Mouse (Mus musculus): ENCODE data around the gene Cdc34. TPM values are rescaled to one million over a fixed set of nuclear protein-coding genes. Genes with fewer than 3 reads are reported as not detected.

The Cdc34 gene
- total RNA-seq, 2 experiments from 2014 or later, result 75.0 to 79.9 TPM

- DNase-seq, result peak in 1 of 2 experiments; percentile 64
Measured at GRCm38 (mm10) chr10:79716254-79716987, 34.4 kb downstream of the Cdc34 start, which contains the start of gene Hcn2. Gene Hcn2 (plus strand): TSS chr10:79716634.

DNA sequence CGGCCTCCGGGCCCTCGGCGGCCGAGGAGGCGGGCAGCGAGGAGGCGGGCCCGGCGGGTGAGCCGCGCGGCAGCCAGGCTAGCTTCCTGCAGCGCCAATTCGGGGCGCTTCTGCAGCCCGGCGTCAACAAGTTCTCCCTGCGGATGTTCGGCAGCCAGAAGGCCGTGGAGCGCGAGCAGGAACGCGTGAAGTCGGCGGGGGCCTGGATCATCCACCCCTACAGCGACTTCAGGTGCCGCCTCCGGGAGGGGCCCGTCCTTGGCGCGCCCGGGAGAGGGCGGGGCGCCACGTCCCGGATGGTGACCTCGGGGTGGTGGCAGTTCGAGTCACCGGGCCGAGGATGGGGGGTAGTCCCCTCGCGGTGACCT lies 35.0 kb downstream of the Cdc34 start:
- peak in 1 of 2 experiments; percentile 56 for DNase-seq

DNA sequence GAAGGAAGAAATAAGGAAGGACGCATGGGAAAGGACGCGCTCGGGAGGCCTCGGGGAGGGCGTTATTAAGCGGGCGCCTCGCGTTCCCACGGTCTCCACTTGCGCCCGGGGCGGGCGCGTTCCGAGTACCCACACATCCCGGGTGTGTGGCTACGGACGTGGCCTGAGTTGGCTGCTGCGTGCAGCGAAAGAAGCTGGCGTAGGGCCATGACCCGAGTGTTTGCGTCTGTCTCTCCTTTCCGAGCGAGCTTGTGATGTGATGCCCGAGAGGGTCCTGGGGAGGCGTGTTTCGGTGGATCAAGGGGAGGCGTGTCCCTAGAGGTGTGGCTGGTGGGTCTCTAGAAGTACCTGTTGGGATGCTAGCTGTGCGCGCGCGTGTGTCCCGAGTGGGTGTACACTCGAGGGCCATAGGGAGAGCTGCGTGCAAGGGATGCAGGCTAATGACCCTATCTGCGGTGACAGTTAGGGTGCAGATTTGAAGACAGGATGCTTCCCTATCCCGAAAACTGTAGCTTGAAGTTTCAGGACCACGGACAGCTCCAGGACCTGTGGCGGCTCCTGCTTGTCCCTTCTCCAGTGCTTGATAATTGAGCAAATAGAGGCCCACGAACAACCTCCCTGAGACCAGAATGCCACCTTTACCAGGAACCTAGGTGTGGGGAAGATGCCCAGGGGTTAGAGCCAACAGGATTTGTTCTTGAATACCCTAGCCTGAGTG lies 35.8 kb downstream of the Cdc34 start:
- peak; percentile 85 to 86 for DNase-seq

GRCm38 (mm10) chr10:79721089-79721488 lies 39.1 kb downstream of the Cdc34 start:
- DNase-seq, result no peak

DNA sequence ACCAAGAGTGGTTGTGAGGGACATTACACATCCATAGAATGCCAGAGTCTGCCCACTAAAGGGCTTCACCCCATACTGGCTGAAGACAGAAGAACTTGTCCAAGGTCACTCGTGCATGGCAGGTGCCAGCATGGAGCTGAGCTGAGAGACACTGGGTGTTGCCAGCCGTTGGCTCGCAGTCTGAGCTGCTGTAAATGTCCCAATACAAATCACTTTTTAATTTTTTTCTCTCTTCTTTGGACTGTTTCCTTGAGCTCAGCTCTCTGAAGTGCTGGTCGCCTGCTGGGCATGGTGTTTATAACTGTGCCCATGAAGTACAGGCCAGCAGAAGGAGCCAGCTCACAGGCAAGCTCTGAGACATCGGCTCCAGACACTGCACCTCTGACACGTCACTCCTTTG lies 41.1 kb downstream of the Cdc34 start:
- DNase-seq, result peak in 1 of 2 experiments; percentile 40

- no peak for DNase-seq
Measured at GRCm38 (mm10) chr10:79723692-79724091, 41.7 kb downstream of the Cdc34 start.

- peak; percentile 66 to 82 for DNase-seq
Measured at GRCm38 (mm10) chr10:79726090-79726489, 44.1 kb downstream of the Cdc34 start.

DNA sequence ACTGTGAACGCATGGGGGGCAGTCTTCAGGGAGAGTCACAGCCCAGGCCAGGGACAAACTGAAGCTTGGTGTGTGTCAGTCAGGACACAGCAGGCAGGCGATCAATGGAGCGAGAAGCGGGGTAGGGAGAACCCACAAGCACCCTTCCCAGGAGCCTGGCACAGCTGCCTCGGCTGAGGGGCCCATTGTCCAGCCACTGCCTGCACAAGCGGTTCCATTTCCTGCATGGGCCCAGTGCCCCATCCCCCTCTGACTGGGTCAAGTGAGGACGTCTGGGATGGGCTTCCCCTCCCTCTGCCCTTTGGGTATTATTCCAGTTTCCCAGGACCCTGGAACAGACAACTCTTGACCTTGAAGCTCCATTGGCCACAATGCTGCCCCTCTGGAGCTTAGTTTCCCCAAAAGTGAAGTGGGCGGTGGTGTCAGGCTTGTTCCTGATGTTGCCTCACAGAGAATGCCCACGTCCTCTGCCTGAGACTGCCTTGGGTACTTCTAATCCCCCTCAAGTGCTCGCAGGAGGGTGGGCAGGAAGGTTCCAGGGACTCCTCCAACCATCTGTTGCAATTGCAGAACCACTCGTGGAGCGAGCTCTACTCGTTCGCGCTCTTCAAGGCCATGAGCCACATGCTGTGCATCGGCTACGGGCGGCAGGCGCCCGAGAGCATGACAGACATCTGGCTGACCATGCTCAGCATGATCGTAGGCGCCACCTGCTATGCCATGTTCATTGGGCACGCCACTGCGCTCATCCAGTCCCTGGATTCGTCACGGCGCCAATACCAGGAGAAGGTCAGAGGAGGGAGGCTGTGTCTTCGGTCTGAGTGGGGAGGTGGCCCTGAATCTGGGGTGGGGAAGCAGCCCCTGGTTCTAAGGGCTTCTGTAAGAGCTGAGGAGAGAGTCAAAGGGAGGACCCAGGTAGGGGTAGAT lies 46.6 kb downstream of the Cdc34 start:
- no peak for DNase-seq

DNA sequence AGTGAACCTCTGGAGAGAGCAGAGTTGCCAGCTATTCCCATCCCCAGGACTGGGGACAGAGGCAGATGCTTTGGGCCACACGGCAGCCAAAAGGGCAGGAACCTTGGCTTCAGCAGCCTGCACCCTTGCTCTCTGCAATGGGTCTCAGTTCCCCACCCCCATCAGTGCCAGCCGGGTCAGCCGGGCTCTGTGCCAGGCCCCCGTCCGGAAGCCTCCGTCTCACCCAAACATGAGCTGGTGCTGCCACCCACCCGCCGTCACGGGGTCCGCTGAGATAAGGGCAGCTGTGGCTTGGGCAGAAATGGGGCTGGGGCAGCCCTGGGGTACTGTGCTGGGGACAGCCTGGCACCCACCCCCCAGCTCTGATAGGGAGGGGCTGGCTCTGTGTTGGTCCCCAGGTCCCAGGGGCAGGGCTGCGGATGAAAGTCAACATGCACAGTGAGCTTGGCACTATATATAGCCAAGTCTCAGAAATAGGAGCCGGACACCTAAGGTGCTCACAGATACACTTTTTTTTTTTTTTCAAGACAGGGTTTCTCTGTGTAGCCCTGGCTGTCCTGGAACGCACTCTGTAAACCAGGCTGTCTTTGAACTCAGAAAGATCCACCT lies 47.5 kb downstream of the Cdc34 start:
- no peak for DNase-seq

- DNase-seq, result peak; percentile 49 to 62
Measured at GRCm38 (mm10) chr10:79732500-79732899, 50.5 kb downstream of the Cdc34 start.

- DNase-seq, result no peak
Measured at GRCm38 (mm10) chr10:79733847-79734246, 51.9 kb downstream of the Cdc34 start.

- DNase-seq, result peak; percentile 32 to 43
Measured at GRCm38 (mm10) chr10:79735361-79735760, 53.4 kb downstream of the Cdc34 start.

DNA sequence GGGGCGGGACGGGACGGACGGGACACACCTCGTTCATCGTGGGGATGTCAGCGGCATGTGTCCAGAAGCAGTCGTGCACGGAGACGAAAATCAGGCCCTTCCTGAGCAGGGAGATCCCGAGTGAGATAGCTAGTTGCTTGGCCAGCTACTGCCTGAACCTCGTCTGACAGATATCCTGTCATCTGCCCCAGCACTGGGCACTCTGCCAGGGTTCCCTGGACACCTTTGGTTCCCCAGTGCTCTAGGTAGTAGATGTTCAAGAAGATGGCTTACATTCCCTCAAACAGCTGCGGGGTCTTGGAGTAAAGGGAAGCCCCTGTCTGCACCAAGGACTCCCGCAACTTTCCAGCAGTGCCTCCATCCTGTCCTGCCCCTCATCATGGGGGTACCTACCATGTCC lies 54.7 kb downstream of the Cdc34 start:
- DNase-seq, result peak; percentile 42 to 56

Other genes starting within 250 kb of the Cdc34 start
- gene Vmn2r83, start 213.5 kb upstream of the Cdc34 start, total RNA-seq (2021), result not detected
- 10 to 100 TPM; 20.2 to 38.2 TPM for gene Plpp2, start 148.4 kb upstream of the Cdc34 start, total RNA-seq (2021)
- gene Mier2, start 127.0 kb upstream of the Cdc34 start, total RNA-seq (2021), result 10 to 100 TPM; 30.4 to 33.4 TPM
- gene Theg, start 94.9 kb upstream of the Cdc34 start, total RNA-seq (2021), result not detected
- gene C2cd4c, start 68.2 kb upstream of the Cdc34 start, total RNA-seq (2021), result under 1 TPM; 0.16 to 0.30 TPM
- 1 to 10 TPM; 3.0 to 5.2 TPM for gene Shc2, start 44.3 kb upstream of the Cdc34 start, total RNA-seq (2021)
- gene Odf3l2, start 36.5 kb upstream of the Cdc34 start, total RNA-seq (2021), result not detected
- gene Madcam1, start 17.6 kb upstream of the Cdc34 start, total RNA-seq (2021), result not detected
- gene Tpgs1, start 12.8 kb upstream of the Cdc34 start, total RNA-seq (2021), result 10 to 100 TPM; 31.6 to 39.0 TPM
- gene Gzmm, start 6.8 kb downstream of the Cdc34 start, total RNA-seq (2021), result 1 to 10 TPM in 1 of 2 experiments, under 1 TPM in 1; 0.86 to 1.0 TPM
- gene Bsg, start 22.3 kb downstream of the Cdc34 start, total RNA-seq (2021), result 100 to 1,000 TPM; 558 to 568 TPM
- 1 to 10 TPM; 4.3 to 6.0 TPM for gene Hcn2, start 34.4 kb downstream of the Cdc34 start, total RNA-seq (2021)
- 10 to 100 TPM; 51.1 to 58.0 TPM for gene Polrmt, start 64.4 kb downstream of the Cdc34 start, total RNA-seq (2021)
- not detected for gene Fgf22, start 72.9 kb downstream of the Cdc34 start, total RNA-seq (2021)
- 10 to 100 TPM; 53.0 to 55.2 TPM for gene Rnf126, start 84.8 kb downstream of the Cdc34 start, total RNA-seq (2021)
- gene Fstl3, start 95.1 kb downstream of the Cdc34 start, total RNA-seq (2021), result 10 to 100 TPM; 11.3 to 22.9 TPM
- gene Prss57, start 108.8 kb downstream of the Cdc34 start, total RNA-seq (2021), result not detected
- gene Palm, start 111.4 kb downstream of the Cdc34 start, total RNA-seq (2021), result 10 to 100 TPM; 75.4 to 93.7 TPM
- gene Misp, start 138.8 kb downstream of the Cdc34 start, total RNA-seq (2021), result under 1 TPM in 1 of 2 experiments, not detected in 1; 0.43 TPM
- gene Ptbp1, start 172.2 kb downstream of the Cdc34 start, total RNA-seq (2021), result 100 to 1,000 TPM; 257 to 299 TPM
- gene Prtn3, start 192.3 kb downstream of the Cdc34 start, total RNA-seq (2021), result under 1 TPM; 0.50 to 0.56 TPM
- gene Plppr3, start 192.4 kb downstream of the Cdc34 start, total RNA-seq (2021), result under 1 TPM; 0.16 to 0.50 TPM
- gene Elane, start 204.1 kb downstream of the Cdc34 start, total RNA-seq (2021), result under 1 TPM; 0.30 to 0.33 TPM
- gene Cfd, start 208.7 kb downstream of the Cdc34 start, total RNA-seq (2021), result 1,000 to 10,000 TPM; 1,484 to 1,596 TPM
- 10 to 100 TPM; 39.7 to 50.6 TPM for gene Med16, start 226.7 kb downstream of the Cdc34 start, total RNA-seq (2021)
- not detected for gene Gm26602, start 228.7 kb downstream of the Cdc34 start, total RNA-seq (2021)
- 1 to 10 TPM; 1.2 to 1.3 TPM for gene Kiss1r, start 234.8 kb downstream of the Cdc34 start, total RNA-seq (2021)
- 100 to 1,000 TPM; 104 to 118 TPM for gene R3hdm4, start 239.0 kb downstream of the Cdc34 start, total RNA-seq (2021)
- gene Arid3a, start 244.8 kb downstream of the Cdc34 start, total RNA-seq (2021), result 1 to 10 TPM; 3.0 to 4.1 TPM

Data from adrenal gland, postnatal 36 days (tissue).